Mouse (Mus musculus): Measurements from ENCODE around the gene Col13a1. TPM values are rescaled to one million over a fixed set of nuclear protein-coding genes. Genes with fewer than 3 reads are reported as not detected.
A peak's percentile ranks its signal among the peaks of the same experiment; 100 is the strongest.

Gene Col13a1
- total RNA-seq, 2 experiments from 2014 or later: 4.8 to 7.2 TPM

GRCm38 (mm10) chr10:61972041-61972440 is 6.9 kb downstream of the Col13a1 start:
- no peak for DNase-seq (ENCODE audit: low spot score in 2 of 2)

GRCm38 (mm10) chr10:61968003-61968553 is 10.8 kb downstream of the Col13a1 start:
- DNase-seq (ENCODE audit: low spot score in 2 of 2): no peak

- DNase-seq (ENCODE audit: low spot score in 2 of 2): no peak
These were observed 11.7 kb downstream of the Col13a1 start for GRCm38 (mm10) chr10:61967207-61967606.

GRCm38 (mm10) chr10:61965386-61965841 is 13.5 kb downstream of the Col13a1 start:
- DNase-seq (ENCODE audit: low spot score in 2 of 2): peak in 1 of 2 experiments; percentile 40

GRCm38 (mm10) chr10:61956718-61957117 is 22.2 kb downstream of the Col13a1 start:
- DNase-seq (ENCODE audit: low spot score in 2 of 2): no peak

- no peak for DNase-seq (ENCODE audit: low spot score in 2 of 2)
These were observed 25.0 kb downstream of the Col13a1 start for GRCm38 (mm10) chr10:61953916-61954315.

- DNase-seq (ENCODE audit: low spot score in 2 of 2): no peak
These were observed 29.4 kb downstream of the Col13a1 start for GRCm38 (mm10) chr10:61949542-61949941.

GRCm38 (mm10) chr10:61944386-61944785 is 34.5 kb downstream of the Col13a1 start:
- no peak for DNase-seq (ENCODE audit: low spot score in 2 of 2)

- no peak for DNase-seq (ENCODE audit: low spot score in 2 of 2)
These were observed 35.4 kb downstream of the Col13a1 start for GRCm38 (mm10) chr10:61943480-61943879.

- no peak for DNase-seq (ENCODE audit: low spot score in 2 of 2)
These were observed 36.2 kb downstream of the Col13a1 start for GRCm38 (mm10) chr10:61942719-61943118.

GRCm38 (mm10) chr10:61936211-61937121 is 42.4 kb downstream of the Col13a1 start:
- DNase-seq (ENCODE audit: low spot score in 2 of 2): peak in 1 of 2 experiments; percentile 51

GRCm38 (mm10) chr10:61931678-61932077 is 47.2 kb downstream of the Col13a1 start:
- no peak for DNase-seq (ENCODE audit: low spot score in 2 of 2)

GRCm38 (mm10) chr10:61929901-61930300 is 49.0 kb downstream of the Col13a1 start:
- no peak for DNase-seq (ENCODE audit: low spot score in 2 of 2)

GRCm38 (mm10) chr10:61928725-61929651 is 49.9 kb downstream of the Col13a1 start:
- DNase-seq (ENCODE audit: low spot score in 2 of 2): peak in 1 of 2 experiments; percentile 22

GRCm38 (mm10) chr10:61925691-61926090 is 53.2 kb downstream of the Col13a1 start:
- DNase-seq (ENCODE audit: low spot score in 2 of 2): no peak

GRCm38 (mm10) chr10:61920655-61921365 is 58.1 kb downstream of the Col13a1 start:
- DNase-seq (ENCODE audit: low spot score in 2 of 2): no peak

- peak in 1 of 2 experiments; percentile 33 for DNase-seq (ENCODE audit: low spot score in 2 of 2)
These were observed 58.8 kb downstream of the Col13a1 start for GRCm38 (mm10) chr10:61919924-61920654.

- DNase-seq (ENCODE audit: low spot score in 2 of 2): no peak
These were observed 59.4 kb downstream of the Col13a1 start for GRCm38 (mm10) chr10:61919496-61919895.

GRCm38 (mm10) chr10:61917066-61917465 is 61.8 kb downstream of the Col13a1 start:
- DNase-seq (ENCODE audit: low spot score in 2 of 2): no peak

GRCm38 (mm10) chr10:61911770-61912169 is 67.1 kb downstream of the Col13a1 start:
- no peak for DNase-seq (ENCODE audit: low spot score in 2 of 2)
